Mouse (Mus musculus) testis, adult 2 months (tissue): Measurements from ENCODE around the gene Ccdc96.

Experiments
- CTCF ChIP-seq: fragments of 200-500 bp; IDR thresholded peaks from 2 replicates; pipeline ENCODE4 v1.5.1; 2012; ENCODE audit warnings: low read depth, mild to moderate bottlenecking, inconsistent platforms, low read length, moderate library complexity; ENCODE audit not compliant: control insufficient read depth, insufficient read depth, insufficient replicate concordance
- POLR2A ChIP-seq: fragments of 200-500 bp; IDR thresholded peaks from 2 replicates; pipeline ENCODE4 v1.6.1; 2012; ENCODE audit warnings: low read depth, mild to moderate bottlenecking, inconsistent platforms, low read length, moderate library complexity; ENCODE audit not compliant: control insufficient read depth

- TF ChIP-seq CTCF (no peak), POLR2A (no peak)
Observed at GRCm38 (mm10) chr5:36479735-36480134, 4.7 kb upstream of the Ccdc96 start.
